Mouse (Mus musculus): ENCODE measurements around the gene Suz12. TPM values are rescaled to one million over a fixed set of nuclear protein-coding genes. Genes with fewer than 3 reads are reported as not detected.

Gene Suz12
- 87.2 TPM for total RNA-seq (2023)

DNA sequence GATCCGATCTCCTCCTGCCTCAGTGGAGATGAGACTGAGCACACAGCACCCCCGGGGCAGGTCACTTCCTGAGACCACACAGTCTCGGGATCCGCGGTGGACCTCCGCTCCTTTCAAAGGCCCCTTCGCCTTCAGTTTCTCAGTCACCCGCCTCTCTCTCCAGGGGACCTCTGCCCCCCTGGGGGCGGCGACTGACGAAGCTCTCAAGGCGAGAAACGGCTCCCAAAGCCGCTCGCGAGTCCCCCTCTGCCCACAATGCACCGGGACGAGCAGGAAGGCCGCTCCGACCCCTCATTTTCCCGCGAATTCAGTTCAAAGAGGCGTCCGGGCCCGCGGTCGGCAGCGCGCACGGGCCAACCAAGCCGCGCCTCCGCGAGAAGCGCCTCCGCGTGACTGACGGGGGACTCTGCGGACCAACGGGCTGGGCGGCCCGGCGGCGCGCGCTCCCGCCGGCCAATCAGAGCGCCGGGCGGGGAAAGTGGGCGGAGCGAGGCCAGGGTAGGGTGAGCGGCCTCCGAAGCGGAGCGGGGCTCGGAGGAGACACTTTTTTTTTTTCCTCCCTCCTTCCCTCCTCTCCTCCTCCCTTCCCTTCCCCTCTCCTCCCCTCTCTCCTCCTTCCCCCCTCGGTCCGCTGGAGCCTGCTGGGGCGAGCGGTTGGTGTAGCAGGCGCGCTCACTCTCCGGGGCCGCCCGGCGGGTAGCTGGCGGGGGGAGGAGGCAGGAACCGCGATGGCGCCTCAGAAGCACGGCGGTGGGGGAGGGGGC lies at the start of gene Suz12:
Gene Suz12 (plus strand): TSS at position 515 of the 764 bp plus-strand sequence.

GRCm38 (mm10) chr11:79962125-79962876 lies 30.6 kb upstream of the Suz12 start, which contains the start of gene Utp6:
Utp6 (minus strand) TSS chr11:79962390.

GRCm38 (mm10) chr11:80080826-80081728 lies 88.2 kb downstream of the Suz12 start, which contains the start of gene Crlf3:
Crlf3 (minus strand) TSS chr11:80080991.

Other genes starting within 250 kb of the Suz12 start
- gene Utp6, start 30.7 kb upstream of the Suz12 start, total RNA-seq (2023) = 38.9 TPM
- gene Crlf3, start 87.9 kb downstream of the Suz12 start, total RNA-seq (2023) = 298 TPM
- 5.7 TPM for gene Atad5, start 96.3 kb downstream of the Suz12 start, total RNA-seq (2023)
- 2.9 TPM for gene Tefm, start 149.1 kb downstream of the Suz12 start, total RNA-seq (2023)
- gene Adap2, start 161.0 kb downstream of the Suz12 start, total RNA-seq (2023) = 2.4 TPM
- 3.6 TPM for gene Rnf135, start 190.7 kb downstream of the Suz12 start, total RNA-seq (2023)
- gene Rhot1, start 215.9 kb downstream of the Suz12 start, total RNA-seq (2023) = 40.6 TPM